Mouse (Mus musculus) myocyte (in vitro differentiated cells): Measurements from ENCODE around the gene Olfr1360. TPM values are rescaled to one million over a fixed set of nuclear protein-coding genes. Genes with fewer than 3 reads are reported as not detected.
A peak's percentile ranks its signal among the peaks of the same experiment; 100 is the strongest.

Source experiments
- H3K27me3 ChIP-seq: one replicate; pipeline ENCODE4 v1.6.1; 2011; ENCODE audit not compliant: control insufficient read depth, insufficient read depth, insufficient read length
- H3K36me3 ChIP-seq: one replicate; pipeline ENCODE4 v1.6.1; 2011; ENCODE audit not compliant: control insufficient read depth, insufficient read depth
- H3K4me2 ChIP-seq: one replicate; pipeline ENCODE4 v1.6.1; 2011; ENCODE audit warnings: low read depth, control low read depth
- H3K4me3 ChIP-seq: one replicate; pipeline ENCODE4 v1.5.1; 2011; ENCODE audit warnings: mild to moderate bottlenecking, control low read depth, moderate library complexity
- H3K79me2 ChIP-seq: one replicate; pipeline ENCODE4 v1.6.1; 2011; ENCODE audit not compliant: control insufficient read depth, insufficient read depth
- H3ac ChIP-seq: one replicate; pipeline ENCODE4 v1.6.1; 2011; ENCODE audit not compliant: control insufficient read depth, insufficient read length
- CEBPB ChIP-seq: IDR thresholded peaks from 2 replicates; pipeline ENCODE4 v1.6.1; 2011; ENCODE audit warnings: mild to moderate bottlenecking, moderate library complexity; ENCODE audit not compliant: poor library complexity, insufficient read depth, severe bottlenecking
- E2F4 ChIP-seq: IDR thresholded peaks from one replicate; pipeline ENCODE4 v1.6.1; 2011; ENCODE audit warnings: mild to moderate bottlenecking, control low read depth, moderate library complexity; ENCODE audit not compliant: insufficient read depth
- MAX ChIP-seq: IDR thresholded peaks from one replicate; pipeline ENCODE4 v1.6.1; 2011; ENCODE audit warnings: low read depth, mild to moderate bottlenecking, control low read depth
- MYOD1 ChIP-seq, 3 experiments: IDR thresholded peaks; one replicate each; pipeline ENCODE4 v1.6.1; 2011; ENCODE audit warnings: control low read depth in 2 of 3, low read depth in 2 of 3, mild to moderate bottlenecking in 2 of 3, moderate library complexity in 1 of 3; ENCODE audit not compliant: insufficient read length in 2 of 3, control insufficient read depth in 1 of 3
- MYOG ChIP-seq, 3 experiments: IDR thresholded peaks; one replicate each; pipeline ENCODE4 v1.6.1; 2011; ENCODE audit warnings: control low read depth in 2 of 3, low read depth in 2 of 3, mild to moderate bottlenecking in 2 of 3; ENCODE audit not compliant: insufficient read length in 2 of 3, control insufficient read depth in 1 of 3, insufficient read depth in 1 of 3
- POLR2A ChIP-seq: IDR thresholded peaks from one replicate; pipeline ENCODE4 v1.6.1; 2011; ENCODE audit warnings: low read depth, mild to moderate bottlenecking, control low read depth, moderate library complexity; ENCODE audit not compliant: insufficient read length
- POLR2AphosphoS2 ChIP-seq: IDR thresholded peaks from one replicate; pipeline ENCODE4 v1.6.1; 2011; ENCODE audit warnings: low read depth, control low read depth; ENCODE audit not compliant: insufficient read length
- REST ChIP-seq: IDR thresholded peaks from one replicate; pipeline ENCODE4 v1.6.1; 2011; ENCODE audit warnings: mild to moderate bottlenecking, control low read depth, moderate library complexity; ENCODE audit not compliant: insufficient read depth, insufficient read length
- SRF ChIP-seq: IDR thresholded peaks from one replicate; pipeline ENCODE4 v1.6.1; 2011; ENCODE audit warnings: low read depth; ENCODE audit not compliant: control insufficient read depth, insufficient read length
- TCF12 ChIP-seq: IDR thresholded peaks from one replicate; pipeline ENCODE4 v1.6.1; 2011; ENCODE audit warnings: mild to moderate bottlenecking, control low read depth; ENCODE audit not compliant: poor library complexity, insufficient read depth, severe bottlenecking
- TCF3 ChIP-seq: IDR thresholded peaks from one replicate; pipeline ENCODE4 v1.6.1; 2011; ENCODE audit warnings: low read depth, control low read depth; ENCODE audit not compliant: insufficient read length
- USF1 ChIP-seq: IDR thresholded peaks from one replicate; pipeline ENCODE4 v1.6.1; 2011; ENCODE audit warnings: low read depth, mild to moderate bottlenecking, control low read depth, moderate library complexity
- polyA plus RNA-seq: library from polyadenylated mRNA; unstranded; fragments of >200 nt; fragmentation: generic; extraction: Trizol; gene quantifications from one replicate; pipeline ENCODE4 v1.2.1, GENCODE M21; 2012; ENCODE audit warnings: missing spikeins

The Olfr1360 gene
- polyA plus RNA-seq, 1 experiment, result not detected

DNA sequence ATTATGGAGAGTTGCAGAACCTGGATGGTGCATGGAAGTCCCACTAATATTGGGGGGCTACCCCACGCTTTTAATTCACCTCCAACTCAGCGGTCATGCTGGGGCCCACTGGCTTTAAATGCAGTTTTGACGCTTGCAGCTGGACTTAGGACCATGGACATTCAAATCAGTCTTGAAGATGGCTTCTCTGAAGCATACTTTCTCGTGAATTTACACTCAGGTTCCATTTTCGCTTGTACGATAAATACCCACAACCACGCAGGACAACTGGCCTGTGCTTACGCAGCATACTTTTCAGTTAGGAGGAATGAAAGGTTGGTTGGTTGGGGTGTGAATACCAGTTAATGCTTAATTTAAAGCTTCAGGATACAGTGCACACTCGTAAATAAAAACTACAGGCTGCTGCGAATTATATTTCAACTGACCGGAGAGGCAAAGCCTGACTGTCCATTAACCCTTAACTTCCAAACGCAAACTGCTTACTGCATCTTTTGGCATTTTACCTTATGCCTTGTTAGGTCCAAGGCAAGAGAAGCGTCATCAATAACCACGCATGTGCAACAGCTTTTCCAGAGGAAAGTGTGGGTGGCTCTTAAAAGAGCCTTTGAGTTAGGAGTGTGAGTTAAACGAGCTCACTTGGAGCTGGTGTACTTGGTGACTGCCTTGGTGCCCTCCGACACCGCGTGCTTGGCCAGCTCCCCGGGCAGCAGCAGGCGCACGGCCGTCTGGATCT lies 38.1 kb upstream of the Olfr1360 start:
- no peak overlapping the region for H3ac ChIP-seq
- no peaks in the 10 kb centered on the region for H3K36me3 ChIP-seq
- TF ChIP-seq USF1 (no peak), POLR2A (peak; percentile 2)
- H3K4me2 ChIP-seq, result peak overlapping the region; percentile 89
- no peaks in the 10 kb centered on the region for H3K79me2 ChIP-seq
- peak overlapping the region; percentile 30 for H3K4me3 ChIP-seq
- H3K27me3 ChIP-seq, result no peaks in the 10 kb centered on the region

- H3ac ChIP-seq, result no peak overlapping the region
- peak overlapping the region; percentile 89 for H3K4me2 ChIP-seq
- H3K36me3 ChIP-seq, result no peaks in the 10 kb centered on the region
- no peaks in the 10 kb centered on the region for H3K79me2 ChIP-seq
- H3K27me3 ChIP-seq, result no peaks in the 10 kb centered on the region
- no peak for TF ChIP-seq TCF12
- peak; percentile 68; the same call in 1 of the 2 replicates for TF ChIP-seq CEBPB
- H3K4me3 ChIP-seq, result peak overlapping the region; percentile 30
These were observed 37.5 kb upstream of the Olfr1360 start for GRCm38 (mm10) chr13:21714725-21715124.

DNA sequence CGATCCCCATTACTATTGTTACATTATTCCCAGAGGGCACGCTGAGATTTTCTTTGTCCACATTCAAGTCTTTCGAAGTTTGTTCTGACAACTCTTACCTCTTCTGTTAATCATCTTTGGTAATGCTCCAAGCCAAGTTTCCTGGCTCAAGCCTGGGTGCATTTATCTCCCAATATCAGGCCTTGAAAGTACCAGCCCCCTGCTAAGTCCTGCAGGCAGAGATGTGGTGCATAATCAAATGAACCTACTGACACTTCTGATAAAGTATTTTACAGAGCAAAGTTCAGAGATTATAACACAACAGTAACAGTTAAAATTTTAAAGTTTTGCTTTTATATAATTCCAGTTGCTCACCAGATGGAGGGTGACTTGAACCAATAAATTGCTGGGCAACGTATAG lies 34.5 kb upstream of the Olfr1360 start:
- H3K79me2 ChIP-seq, result no peaks in the 10 kb centered on the region
- TF ChIP-seq TCF12 (no peak), MAX (no peak), USF1 (no peak), REST (no peak), MYOG (IDR thresholded peaks at IDR 0.05; ENCODE audit: control insufficient read depth in 1 of 3, insufficient read depth in 1 of 3, insufficient read length in 2 of 3, low read depth in 2 of 3) (no peak)
- H3K4me3 ChIP-seq, result peak overlapping the region; percentile 48
- no peaks in the 10 kb centered on the region for H3K27me3 ChIP-seq
- no peaks in the 10 kb centered on the region for H3K36me3 ChIP-seq
- H3ac ChIP-seq, result no peak overlapping the region
- peak overlapping the region; percentile 97 for H3K4me2 ChIP-seq

- Histone ChIP-seq H3K4me3 (peak overlapping the region; percentile 48), H3K4me2 (peak overlapping the region; percentile 97), H3K79me2 (no peaks in the 10 kb centered on the region), H3ac (no peak overlapping the region), H3K36me3 (no peaks in the 10 kb centered on the region), H3K27me3 (no peaks in the 10 kb centered on the region)
- TF ChIP-seq E2F4 (no peak), USF1 (no peak), MYOG (IDR thresholded peaks at IDR 0.05; ENCODE audit: control insufficient read depth in 1 of 3, insufficient read depth in 1 of 3, insufficient read length in 2 of 3, low read depth in 2 of 3) (no peak), POLR2A (no peak), MYOD1 (IDR thresholded peaks at IDR 0.05; ENCODE audit: control insufficient read depth in 1 of 3, insufficient read length in 2 of 3, low read depth in 2 of 3) (no peak), SRF (no peak), REST (no peak), MAX (no peak), POLR2AphosphoS2 (no peak), CEBPB (no peak), TCF3 (no peak), TCF12 (no peak)
These were observed 33.8 kb upstream of the Olfr1360 start for GRCm38 (mm10) chr13:21710821-21711525.

DNA sequence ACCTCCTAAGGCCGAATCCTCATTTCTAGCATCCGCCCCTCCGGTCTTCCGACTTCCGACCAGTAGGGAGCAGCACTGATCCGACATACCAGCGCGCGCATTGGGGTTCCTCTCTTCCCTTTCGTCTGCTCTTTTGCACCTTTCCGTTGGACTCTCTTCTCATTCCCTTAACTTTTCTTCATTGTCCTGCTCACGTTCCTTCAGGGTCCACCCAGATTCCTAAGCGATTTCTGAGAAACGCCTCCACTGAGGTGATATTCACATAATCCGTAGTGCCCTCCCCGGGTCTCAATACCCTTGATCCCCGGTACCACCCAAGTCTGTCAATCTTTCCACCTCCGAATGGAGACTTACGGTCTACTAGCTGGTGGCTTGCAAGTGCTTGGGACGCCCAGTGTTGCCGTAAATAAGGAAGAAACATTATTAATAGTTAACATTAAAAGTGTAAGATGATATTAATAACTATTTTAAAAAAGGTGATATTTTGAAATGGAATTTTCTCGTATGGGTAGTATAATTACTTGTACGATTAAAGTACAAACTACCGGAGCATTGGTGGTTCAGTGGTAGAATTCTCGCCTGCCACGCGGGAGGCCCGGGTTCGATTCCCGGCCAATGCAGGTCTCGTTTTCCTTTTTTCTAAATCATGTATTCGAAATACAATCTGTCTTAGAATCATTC lies 33.0 kb upstream of the Olfr1360 start:
- Histone ChIP-seq H3ac (no peak overlapping the region), H3K4me2 (peak overlapping the region; percentile 97), H3K79me2 (no peaks in the 10 kb centered on the region), H3K4me3 (peak overlapping the region; percentile 48), H3K27me3 (no peaks in the 10 kb centered on the region), H3K36me3 (no peaks in the 10 kb centered on the region)
- no peak for TF ChIP-seq USF1
- TF ChIP-seq MYOD1 (IDR thresholded peaks at IDR 0.05; ENCODE audit: control insufficient read depth in 1 of 3, insufficient read length in 2 of 3, low read depth in 2 of 3), result no peak
- no peak for TF ChIP-seq TCF12
- no peak for TF ChIP-seq REST
- TF ChIP-seq E2F4, result no peak
- TF ChIP-seq MAX, result no peak
- no peak for TF ChIP-seq POLR2AphosphoS2
- no peak for TF ChIP-seq MYOG (IDR thresholded peaks at IDR 0.05; ENCODE audit: control insufficient read depth in 1 of 3, insufficient read depth in 1 of 3, insufficient read length in 2 of 3, low read depth in 2 of 3)
- TF ChIP-seq POLR2A, result no peak
- TF ChIP-seq CEBPB, result no peak
- TF ChIP-seq SRF, result no peak
- no peak for TF ChIP-seq TCF3
